Mouse (Mus musculus) heart, embryonic 14.5 days (tissue): Measurements from ENCODE around the gene Bbof1. TPM values are rescaled to one million over a fixed set of nuclear protein-coding genes. Genes with fewer than 3 reads are reported as not detected.
A peak's percentile ranks its signal among the peaks of the same experiment; 100 is the strongest.

Experiments used
- ATAC-seq: fragments of 200-750 bp; cut with Nextera tagmentation; 2 replicates; pipeline ENCODE4 v1.8.0; 2017; ENCODE audit warnings: low read depth, moderate TSS enrichment; ENCODE audit not compliant: insufficient number of reproducible peaks, insufficient read depth, low FRiP score
- H3K27ac ChIP-seq, 2 experiments: fragments of 200-500 bp in 1 of 2; fragments of 300-500 bp in 1 of 2; sonication (generic) in 1 of 2; replicated peaks in 1 of 2; 2 replicates each; pipeline ENCODE4 v1.5.1; 2012 to 2014; ENCODE audit warnings: low read depth in 2 of 2, low read length in 2 of 2, control low read depth in 1 of 2, mild to moderate bottlenecking in 1 of 2, mixed read lengths in 1 of 2; ENCODE audit not compliant: control insufficient read depth in 1 of 2, insufficient read depth in 1 of 2
- H3K27me3 ChIP-seq: fragments of 300-500 bp; sonication (generic); 2 replicates; pipeline ENCODE4 v1.6.1; 2014; ENCODE audit warnings: mild to moderate bottlenecking, low read length, control low read depth; ENCODE audit not compliant: control insufficient read depth, insufficient read depth
- H3K36me3 ChIP-seq: fragments of 300-500 bp; sonication (generic); 2 replicates; pipeline ENCODE4 v1.6.1; 2014; ENCODE audit warnings: mild to moderate bottlenecking, control low read depth, low read length, mixed read lengths; ENCODE audit not compliant: control insufficient read depth, insufficient read depth
- H3K4me1 ChIP-seq, 2 experiments: fragments of 200-500 bp in 1 of 2; fragments of 300-500 bp in 1 of 2; sonication (generic) in 1 of 2; 2 replicates each; pipeline ENCODE4 v1.6.1; 2012 to 2014; ENCODE audit warnings: low read length in 2 of 2, control low read depth in 1 of 2, mixed read lengths in 1 of 2; ENCODE audit not compliant: control insufficient read depth in 2 of 2, insufficient read depth in 2 of 2
- H3K4me2 ChIP-seq: fragments of 300-500 bp; sonication (generic); 2 replicates; pipeline ENCODE4 v1.6.1; 2014; ENCODE audit warnings: mild to moderate bottlenecking, low read length
- H3K4me3 ChIP-seq, 2 experiments: fragments of 200-500 bp in 1 of 2; fragments of 300-500 bp in 1 of 2; sonication (generic) in 1 of 2; 2 replicates each; pipeline ENCODE4 v1.5.1; 2012 to 2014; ENCODE audit warnings: low read length in 2 of 2, mild to moderate bottlenecking in 2 of 2, control low read depth in 1 of 2, low read depth in 1 of 2, moderate library complexity in 1 of 2; ENCODE audit not compliant: control insufficient read depth in 1 of 2, insufficient read depth in 1 of 2
- H3K9ac ChIP-seq: fragments of 300-500 bp; sonication (generic); 2 replicates; pipeline ENCODE4 v1.6.1; 2014; ENCODE audit warnings: mild to moderate bottlenecking, low read length
- H3K9me3 ChIP-seq: fragments of 300-500 bp; sonication (generic); 2 replicates; pipeline ENCODE4 v1.6.1; 2016; ENCODE audit warnings: low read length, control low read depth; ENCODE audit not compliant: control insufficient read depth
- WGBS: fragments of 180-500 bp; shearing (Covaris S2); extraction: QIAGEN DNeasy Blood & Tissue Kit; methylation state at CpG from one replicate; pipeline ENCODE4 v1.1.7; 2014; 5-methylcytosine and 5-hydroxymethylcytosine counted together
- polyA plus RNA-seq: library from polyadenylated mRNA; unstranded; fragments of >200 nt; fragmentation: Nextera tagmentation; extraction: Ambion mirVana; gene quantifications from 2 replicates; pipeline ENCODE4 v1.2.1, GENCODE M21; 2014

The Bbof1 gene
- polyA plus RNA-seq, 1 experiment from 2014 or later, result 1.7 TPM

- H3K4me2 ChIP-seq, result no peak overlapping the region
- H3K4me1 ChIP-seq, result no peaks in the 10 kb centered on the region
- H3K27ac ChIP-seq, result no peak overlapping the region
- no peaks in the 10 kb centered on the region for H3K9me3 ChIP-seq
- no peaks in the 10 kb centered on the region for H3K36me3 ChIP-seq
- ATAC-seq, result no peak
- no peak overlapping the region for H3K4me3 ChIP-seq
- 59% methylated on average over 3 of the region's 3 CpGs for WGBS
- no peak overlapping the region for H3K9ac ChIP-seq
- H3K27me3 ChIP-seq, result no peaks in the 10 kb centered on the region
These were observed 15.1 kb downstream of the Bbof1 start for GRCm38 (mm10) chr12:84423990-84424389.

- peaks cover 34% of the 10 kb centered on the region for H3K36me3 ChIP-seq
- no peak overlapping the region for H3K9ac ChIP-seq
- no peak overlapping the region for H3K4me3 ChIP-seq
- no peaks in the 10 kb centered on the region for H3K27me3 ChIP-seq
- no peak overlapping the region for H3K27ac ChIP-seq
- H3K4me1 ChIP-seq, result no peaks in the 10 kb centered on the region
- no peak for ATAC-seq
- H3K9me3 ChIP-seq, result no peaks in the 10 kb centered on the region
- H3K4me2 ChIP-seq, result no peak overlapping the region
- WGBS, result 91% methylated on average over 2 of the region's 2 CpGs
These were observed 21.0 kb downstream of the Bbof1 start for GRCm38 (mm10) chr12:84429825-84430224.

GRCm38 (mm10) chr12:84438697-84439096 is 29.8 kb downstream of the Bbof1 start:
- H3K27ac ChIP-seq, result no peak overlapping the region
- H3K4me3 ChIP-seq, result no peak overlapping the region
- 52% methylated on average over 2 of the region's 2 CpGs for WGBS
- no peak overlapping the region for H3K4me2 ChIP-seq
- H3K4me1 ChIP-seq, result no peaks in the 10 kb centered on the region
- no peaks in the 10 kb centered on the region for H3K9me3 ChIP-seq
- no peak for ATAC-seq
- peaks cover 35% of the 10 kb centered on the region for H3K36me3 ChIP-seq
- no peak overlapping the region for H3K9ac ChIP-seq
- no peaks in the 10 kb centered on the region for H3K27me3 ChIP-seq

- ATAC-seq, result no peak
These were observed 33.7 kb downstream of the Bbof1 start for GRCm38 (mm10) chr12:84442526-84442925.

GRCm38 (mm10) chr12:84447386-84447785 is 38.5 kb downstream of the Bbof1 start:
- ATAC-seq, result no peak
- H3K4me1 ChIP-seq, result peaks cover 2 to 14% of the 10 kb centered on the region in 2 experiments
- H3K4me3 ChIP-seq, result no peak overlapping the region
- H3K27ac ChIP-seq, result no peak overlapping the region
- H3K36me3 ChIP-seq, result no peaks in the 10 kb centered on the region
- no peak overlapping the region for H3K4me2 ChIP-seq
- no peaks in the 10 kb centered on the region for H3K9me3 ChIP-seq
- WGBS, result 76% methylated on average over 1 of the region's 1 CpGs
- no peak overlapping the region for H3K9ac ChIP-seq
- H3K27me3 ChIP-seq, result no peaks in the 10 kb centered on the region

More at GRCm38 (mm10) chr12:84442526-84442925, 33.7 kb downstream of the Bbof1 start:
- H3K4me3 ChIP-seq, result no peak overlapping the region
- no peaks in the 10 kb centered on the region for H3K9me3 ChIP-seq
- no peak overlapping the region for H3K4me2 ChIP-seq
- no peaks in the 10 kb centered on the region for H3K27me3 ChIP-seq
- H3K4me1 ChIP-seq, result no peaks in the 10 kb centered on the region
- WGBS, result 67% methylated on average over 4 of the region's 4 CpGs
- peaks cover 19% of the 10 kb centered on the region for H3K36me3 ChIP-seq
- no peak overlapping the region for H3K27ac ChIP-seq
- no peak overlapping the region for H3K9ac ChIP-seq

- no peak overlapping the region for H3K4me2 ChIP-seq
- peaks cover 2 to 20% of the 10 kb centered on the region in 2 experiments for H3K4me1 ChIP-seq
- no peaks in the 10 kb centered on the region for H3K9me3 ChIP-seq
- no peak overlapping the region for H3K4me3 ChIP-seq
- ATAC-seq, result no peak
- 78% methylated on average over 6 of the region's 6 CpGs for WGBS
- no peaks in the 10 kb centered on the region for H3K36me3 ChIP-seq
- H3K27me3 ChIP-seq, result no peaks in the 10 kb centered on the region
- H3K27ac ChIP-seq, result no peak overlapping the region
- H3K9ac ChIP-seq, result no peak overlapping the region
These were observed 39.3 kb downstream of the Bbof1 start for GRCm38 (mm10) chr12:84448181-84448580.

GRCm38 (mm10) chr12:84449887-84450286 is 41.0 kb downstream of the Bbof1 start:
- Histone ChIP-seq H3K4me2 (peak overlapping the region; percentile 97), H3K9ac (peak overlapping the region; percentile 70), H3K4me3 (peak overlapping the region in 1 of 2 experiments; percentile 82; a peak in 2 of 4 replicates), H3K27ac (peak overlapping the region in 1 of 2 experiments; percentile 82; a peak in 2 of 4 replicates), H3K36me3 (no peaks in the 10 kb centered on the region), H3K9me3 (no peaks in the 10 kb centered on the region), H3K27me3 (no peaks in the 10 kb centered on the region), H3K4me1 (peaks cover 2 to 20% of the 10 kb centered on the region in 2 experiments)
- WGBS, result 28% methylated on average over 10 of the region's 10 CpGs
- no peak for ATAC-seq

- Histone ChIP-seq H3K36me3 (no peaks in the 10 kb centered on the region), H3K4me2 (peak overlapping the region; percentile 97), H3K27me3 (no peaks in the 10 kb centered on the region), H3K4me3 (peak overlapping the region; percentile 81 to 82), H3K9ac (peak overlapping the region; percentile 70), H3K9me3 (no peaks in the 10 kb centered on the region), H3K27ac (peak overlapping the region; percentile 82 to 87), H3K4me1 (peaks cover 2 to 20% of the 10 kb centered on the region in 2 experiments)
- ATAC-seq, result no peak
- 0% methylated on average over 6 of the region's 6 CpGs for WGBS
These were observed 41.5 kb downstream of the Bbof1 start for GRCm38 (mm10) chr12:84450351-84450717.
